8 mouse cellular contexts compared by ENCODE assay signal in genomic region chr1:104986222-104986973, GRCm38 (mm10).
A peak's percentile ranks its signal among the peaks of the same experiment; 100 is the strongest.
DNase-seq lines count a peak whose midpoint lies in the region; ATAC-seq and TF ChIP-seq lines count a peak whose summit lies in the region.

No protein-coding gene starts in this region.

- H3K9ac ChIP-seq in embryonic facial prominence, embryonic 11.5 days (replicated peaks; ENCODE audit: low read length): no peak overlapping the region
- no peak overlapping the region for H3K9ac ChIP-seq in embryonic facial prominence, embryonic 14.5 days (ENCODE audit: low read depth, low read length)
- H3K9ac ChIP-seq in neural tube, embryonic 14.5 days (replicated peaks; ENCODE audit: low read depth, low read length): no peak overlapping the region

- no peaks in the 10 kb centered on the region for H3K9me3 ChIP-seq in embryonic facial prominence, embryonic 11.5 days (replicated peaks; ENCODE audit: control insufficient read depth, low read length)
- H3K9me3 ChIP-seq in embryonic facial prominence, embryonic 10.5 days: no peaks in the 10 kb centered on the region
- H3K9me3 ChIP-seq in embryonic facial prominence, embryonic 14.5 days (ENCODE audit: control insufficient read depth, low read length): no peaks in the 10 kb centered on the region
- H3K9me3 ChIP-seq in neural tube, embryonic 14.5 days (ENCODE audit: control insufficient read depth, low read length): no peaks in the 10 kb centered on the region

- TF ChIP-seq POLR2A in spleen, adult 2 months (IDR thresholded peaks at IDR 0.05; ENCODE audit: low read depth, low read length): no peak

- H3K27me3 ChIP-seq in embryonic facial prominence, embryonic 11.5 days (ENCODE audit: control insufficient read depth, insufficient read depth, low read length): no peaks in the 10 kb centered on the region
- no peaks in the 10 kb centered on the region for H3K27me3 ChIP-seq in embryonic facial prominence, embryonic 10.5 days (replicated peaks; ENCODE audit: low read depth, poor library complexity, severe bottlenecking)
- no peaks in the 10 kb centered on the region for H3K27me3 ChIP-seq in spleen, adult 2 months (ENCODE audit: control insufficient read depth, insufficient read depth, low read length)
- no peaks in the 10 kb centered on the region for H3K27me3 ChIP-seq in embryonic facial prominence, embryonic 14.5 days (replicated peaks; ENCODE audit: control insufficient read depth, insufficient read depth, low read length)
- no peaks in the 10 kb centered on the region for H3K27me3 ChIP-seq in neural tube, embryonic 14.5 days (ENCODE audit: control insufficient read depth, insufficient read depth, low read length)

- 0 out of 2 replicates have a peak, but pooled peaks have one; percentile 1 for TF ChIP-seq CTCF in spleen, adult 2 months (IDR thresholded peaks at IDR 0.05; ENCODE audit: extremely low read depth, insufficient read depth, insufficient read length, insufficient replicate concordance)

- no peaks in the 10 kb centered on the region for H3K36me3 ChIP-seq in embryonic facial prominence, embryonic 11.5 days (replicated peaks; ENCODE audit: control insufficient read depth, insufficient read depth, low read depth, low read length)
- H3K36me3 ChIP-seq in embryonic facial prominence, embryonic 10.5 days (replicated peaks): no peaks in the 10 kb centered on the region
- no peaks in the 10 kb centered on the region for H3K36me3 ChIP-seq in spleen, adult 2 months (ENCODE audit: control insufficient read depth, insufficient read depth, low read length)
- no peaks in the 10 kb centered on the region for H3K36me3 ChIP-seq in embryonic facial prominence, embryonic 14.5 days (ENCODE audit: control insufficient read depth, insufficient read depth, low read length)
- no peaks in the 10 kb centered on the region for H3K36me3 ChIP-seq in neural tube, embryonic 14.5 days (ENCODE audit: control insufficient read depth, insufficient read depth, low read length)

- H3K27ac ChIP-seq in embryonic facial prominence, embryonic 11.5 days (replicated peaks; ENCODE audit: low read depth, low read length): no peak overlapping the region
- H3K27ac ChIP-seq in embryonic facial prominence, embryonic 10.5 days (replicated peaks): no peak overlapping the region
- no peak overlapping the region for H3K27ac ChIP-seq in spleen, adult 2 months (ENCODE audit: insufficient read depth, low read length)
- no peak overlapping the region for H3K27ac ChIP-seq in embryonic facial prominence, embryonic 14.5 days (replicated peaks; ENCODE audit: low read depth, low read length)
- H3K27ac ChIP-seq in neural tube, embryonic 14.5 days (ENCODE audit: low read depth, low read length): no peak overlapping the region

- no peak overlapping the region for H3K4me2 ChIP-seq in embryonic facial prominence, embryonic 11.5 days (ENCODE audit: low read depth, low read length)
- no peak overlapping the region for H3K4me2 ChIP-seq in embryonic facial prominence, embryonic 14.5 days (ENCODE audit: low read depth, low read length)
- H3K4me2 ChIP-seq in neural tube, embryonic 14.5 days (ENCODE audit: low read depth, low read length): no peak overlapping the region

- H3K4me1 ChIP-seq in embryonic facial prominence, embryonic 11.5 days (ENCODE audit: control insufficient read depth, insufficient read depth, low read length): no peaks in the 10 kb centered on the region
- H3K4me1 ChIP-seq in embryonic facial prominence, embryonic 10.5 days: no peaks in the 10 kb centered on the region
- H3K4me1 ChIP-seq in spleen, adult 2 months (ENCODE audit: control insufficient read depth, insufficient read depth, insufficient read length): no peaks in the 10 kb centered on the region
- no peaks in the 10 kb centered on the region for H3K4me1 ChIP-seq in embryonic facial prominence, embryonic 14.5 days (ENCODE audit: control insufficient read depth, insufficient read depth, low read length)
- H3K4me1 ChIP-seq in neural tube, embryonic 14.5 days (ENCODE audit: control insufficient read depth, insufficient read depth, low read length): no peaks in the 10 kb centered on the region

- H3K4me3 ChIP-seq in embryonic facial prominence, embryonic 11.5 days (ENCODE audit: low read depth, low read length): no peak overlapping the region
- H3K4me3 ChIP-seq in embryonic facial prominence, embryonic 10.5 days: no peak overlapping the region
- H3K4me3 ChIP-seq in spleen, adult 2 months (ENCODE audit: extremely low read depth, insufficient read depth, insufficient read length): no peak overlapping the region
- H3K4me3 ChIP-seq in embryonic facial prominence, embryonic 14.5 days (ENCODE audit: low read depth, low read length): no peak overlapping the region
- no peak overlapping the region for H3K4me3 ChIP-seq in neural tube, embryonic 14.5 days (ENCODE audit: low read depth, low read length)

- ATAC-seq in embryonic facial prominence, embryonic 11.5 days (replicated peaks; ENCODE audit: insufficient number of reproducible peaks, low FRiP score, low TSS enrichment, low read depth): no peak
- ATAC-seq in embryonic facial prominence, embryonic 14.5 days (ENCODE audit: low read depth): peak; percentile 71; the same call in 1 of the 2 replicates
- peak; percentile 82; the same call in 1 of the 2 replicates for ATAC-seq in neural tube, embryonic 14.5 days (ENCODE audit: low read depth)

- peak; percentile 90 for DNase-seq in embryonic facial prominence, embryonic 11.5 days (ENCODE audit: low spot score)
- no peak for DNase-seq in embryonic facial prominence, embryonic 10.5 days (ENCODE audit: low spot score)
- peak in 1 of 2 experiments; percentile 12 for DNase-seq in spleen, adult 2 months (ENCODE audit: low read depth in 1 of 2, low spot score in 2 of 2)
- no peak for DNase-seq in spleen, postnatal 10 days (ENCODE audit: low spot score in 2 of 2)
- DNase-seq in embryonic facial prominence, embryonic 14.5 days (ENCODE audit: low spot score): peak; percentile 83
- peak; percentile 19 for DNase-seq in kidney, postnatal 10 days
- no peak for DNase-seq in urinary bladder, postnatal 4 days (ENCODE audit: low spot score in 2 of 2)

- 34% methylated on average over 5 of the region's 5 CpGs for WGBS in embryonic facial prominence, embryonic 11.5 days
- WGBS in embryonic facial prominence, embryonic 10.5 days: 44% methylated on average over 5 of the region's 5 CpGs
- WGBS in spleen, adult 2 months: 33% methylated on average over 5 of the region's 5 CpGs
- WGBS in embryonic facial prominence, embryonic 14.5 days: 26% methylated on average over 5 of the region's 5 CpGs
- WGBS in neural tube, embryonic 14.5 days: 26% methylated on average over 5 of the region's 5 CpGs

Comparison
In these comparisons a context has a peak if more than half of its experiments do, and no peak if none do; other contexts are left out.
1. DNase-seq: peak in embryonic facial prominence, embryonic 11.5 days (single experiment), embryonic facial prominence, embryonic 14.5 days (single experiment) and kidney, postnatal 10 days (single experiment); none in embryonic facial prominence, embryonic 10.5 days (single experiment), spleen, postnatal 10 days (0 of 2) and urinary bladder, postnatal 4 days (0 of 2).